Mouse (Mus musculus) heart, adult 2 months (tissue): Measurements from ENCODE around the gene Sik1.

Source experiments
- CTCF ChIP-seq: fragments of 200-600 bp; IDR thresholded peaks from 2 replicates; pipeline ENCODE4 v1.8.1; 2022; ENCODE audit warnings: antibody characterized with exemption, mild to moderate bottlenecking, moderate library complexity
- EP300 ChIP-seq: fragments of 200-500 bp; IDR thresholded peaks from 2 replicates; pipeline ENCODE4 v1.6.1; 2011; ENCODE audit warnings: low read depth, low read length, control low read depth; ENCODE audit not compliant: insufficient read depth
- POLR2A ChIP-seq: fragments of 200-500 bp; IDR thresholded peaks from 2 replicates; pipeline ENCODE4 v1.6.1; 2011; ENCODE audit warnings: mild to moderate bottlenecking, low read depth, low read length, control low read depth; ENCODE audit not compliant: insufficient read depth

DNA sequence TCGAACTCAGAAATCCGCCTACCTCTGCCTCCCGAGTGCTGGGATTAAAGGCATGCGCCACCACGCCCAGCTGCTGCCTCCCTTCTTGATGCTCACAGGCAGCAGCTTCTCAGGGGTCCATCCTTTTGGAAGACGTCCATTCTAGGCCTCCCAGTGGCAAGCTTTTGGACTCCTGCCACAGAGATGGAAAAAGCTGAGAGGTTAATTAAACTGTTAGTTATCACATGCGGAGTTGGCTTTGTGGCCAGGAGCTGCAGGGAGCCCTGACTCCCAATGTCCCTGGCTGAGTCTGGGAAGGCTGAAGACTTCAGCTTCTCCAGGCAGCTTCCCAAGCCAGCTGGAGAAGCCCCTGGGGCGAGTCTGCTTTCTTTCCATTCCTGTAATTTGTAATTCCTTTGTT lies 49.6 kb downstream of the Sik1 start:
- TF ChIP-seq CTCF (no peak), POLR2A (no peak), EP300 (no peak)
